Mouse (Mus musculus) erythroblast, adult 5-6 weeks (primary cell): Measurements from ENCODE around the gene Clybl. TPM values are rescaled to one million over a fixed set of nuclear protein-coding genes. Genes with fewer than 3 reads are reported as not detected.

Source experiments
- ATAC-seq: replicated peaks from 2 replicates; pipeline ENCODE4 v1.8.0; 2016; ENCODE audit warnings: moderate number of reproducible peaks, mild to moderate bottlenecking, moderate TSS enrichment, inconsistent platforms; ENCODE audit not compliant: poor library complexity, low FRiP score, severe bottlenecking
- total RNA-seq, 2 experiments: library from RNA; stranded (forward) in 1 of 2; stranded (reverse) in 1 of 2; fragments of 150-400 nt in 1 of 2; fragments of 200-764, 138-1000 nt in 1 of 2; gene quantifications; 2 replicates each; pipeline versions ENCODE4 v1.2.3 to v1.2.4; 2015 to 2017; ENCODE audit warnings: low replicate concordance in 2 of 2

Clybl gene
- total RNA-seq, 2 experiments from 2014 or later, result 2.6 to 24.4 TPM

DNA sequence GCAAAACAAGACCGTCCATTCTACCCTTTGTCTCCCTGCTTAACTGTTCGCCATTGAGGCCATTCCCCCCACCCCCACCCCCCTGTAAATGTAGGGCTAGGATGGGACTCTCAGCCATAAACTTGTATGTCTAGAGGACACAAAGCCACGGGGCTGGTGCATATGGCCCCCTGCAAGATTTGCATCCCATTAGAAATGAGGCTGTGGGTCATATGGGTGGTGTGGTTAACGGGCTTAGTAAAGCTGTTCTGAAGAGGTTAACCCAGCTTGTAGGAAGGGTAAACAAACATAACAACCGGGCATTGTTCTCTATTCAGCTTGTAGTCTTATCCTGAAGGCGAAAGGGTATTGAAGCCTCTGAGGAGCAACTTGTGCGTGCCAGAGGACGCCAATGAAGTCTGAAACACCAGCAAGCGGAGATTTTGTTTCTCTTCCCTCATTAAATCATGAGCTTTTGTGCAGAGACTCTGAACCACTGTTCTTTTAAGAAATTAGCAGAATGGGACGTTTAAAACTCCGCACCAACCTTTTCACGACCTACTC, 221.3 kb downstream of the Clybl start:
- no peak for ATAC-seq

DNA sequence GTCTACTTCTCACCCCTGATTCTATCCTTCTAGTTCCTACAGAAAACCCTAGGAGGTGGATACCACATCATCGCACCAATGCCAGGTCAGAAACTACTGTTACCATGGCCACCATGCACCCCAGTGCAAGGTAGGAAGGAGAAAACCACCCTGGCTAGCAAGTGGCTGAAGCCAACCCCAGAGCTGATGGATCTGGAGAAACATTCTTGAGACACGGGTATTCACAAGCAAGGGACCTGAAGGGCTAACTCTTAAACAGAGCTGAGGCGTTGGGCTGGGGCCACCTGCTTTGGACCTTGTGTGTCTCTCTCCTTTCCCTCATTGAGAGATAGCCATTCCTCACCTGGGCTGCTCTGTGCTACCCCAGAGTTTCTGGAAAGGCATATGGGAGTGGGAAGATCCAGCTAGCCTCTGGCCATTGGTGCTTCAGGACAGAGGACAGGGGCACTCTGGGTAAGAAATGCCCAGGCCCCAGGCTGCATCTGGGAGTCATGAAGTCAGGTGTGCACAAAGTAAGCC, 222.0 kb downstream of the Clybl start:
- ATAC-seq, result no peak

GRCm38 (mm10) chr14:122404596-122405154, 223.2 kb downstream of the Clybl start:
- no peak for ATAC-seq

DNA sequence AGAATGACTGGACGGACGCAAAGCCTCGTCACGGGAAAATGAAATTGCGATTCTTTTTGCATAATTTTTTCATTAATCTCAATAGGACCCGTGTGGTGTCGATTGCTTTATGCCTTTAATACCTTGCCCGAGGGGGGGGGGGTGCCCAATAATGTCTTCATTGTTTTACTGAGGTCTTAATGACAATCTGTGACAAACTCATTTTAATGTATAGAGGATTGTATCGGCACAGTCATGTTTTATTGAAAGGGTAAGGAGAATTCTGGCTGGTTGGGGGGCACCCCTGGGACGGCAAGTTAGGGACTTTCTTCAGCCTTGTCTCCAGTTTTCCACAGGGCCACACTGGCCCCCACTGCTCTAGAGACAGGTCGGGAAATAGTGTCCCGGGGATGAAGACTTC, 223.7 kb downstream of the Clybl start:
- ATAC-seq, result no peak

DNA sequence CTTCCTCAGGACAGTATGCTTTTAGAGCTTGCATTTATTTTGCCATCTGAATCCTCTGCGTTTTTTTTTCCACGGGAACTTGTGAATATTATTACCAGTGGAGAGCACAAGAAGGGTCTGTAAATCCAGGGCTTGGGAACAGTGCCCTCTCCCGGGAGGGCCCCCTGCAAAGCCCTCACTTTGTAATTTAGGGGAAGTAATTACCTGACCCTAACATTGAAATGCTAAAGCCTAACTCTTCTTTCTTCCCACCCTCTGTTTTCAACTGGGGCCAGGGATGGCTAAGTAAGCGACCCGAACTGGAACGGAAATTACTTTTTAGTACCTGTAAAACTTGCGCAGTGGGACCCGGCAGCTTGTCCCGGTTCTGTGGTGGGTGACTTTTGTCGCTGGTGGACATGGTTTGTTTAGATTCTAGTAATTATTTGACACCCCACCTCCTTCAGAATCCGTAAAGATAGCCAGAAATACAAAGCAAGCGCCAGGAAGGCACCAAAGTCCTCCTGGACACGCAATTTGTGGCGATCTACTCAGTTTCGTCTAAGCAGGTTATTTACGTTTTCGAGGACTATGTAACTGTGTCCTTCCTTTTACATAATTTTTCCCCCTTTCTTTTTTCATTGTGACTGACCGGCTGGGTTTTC, 224.5 kb downstream of the Clybl start:
- no peak for ATAC-seq

- no peak for ATAC-seq
These were observed 225.2 kb downstream of the Clybl start for GRCm38 (mm10) chr14:122406541-122407219.

DNA sequence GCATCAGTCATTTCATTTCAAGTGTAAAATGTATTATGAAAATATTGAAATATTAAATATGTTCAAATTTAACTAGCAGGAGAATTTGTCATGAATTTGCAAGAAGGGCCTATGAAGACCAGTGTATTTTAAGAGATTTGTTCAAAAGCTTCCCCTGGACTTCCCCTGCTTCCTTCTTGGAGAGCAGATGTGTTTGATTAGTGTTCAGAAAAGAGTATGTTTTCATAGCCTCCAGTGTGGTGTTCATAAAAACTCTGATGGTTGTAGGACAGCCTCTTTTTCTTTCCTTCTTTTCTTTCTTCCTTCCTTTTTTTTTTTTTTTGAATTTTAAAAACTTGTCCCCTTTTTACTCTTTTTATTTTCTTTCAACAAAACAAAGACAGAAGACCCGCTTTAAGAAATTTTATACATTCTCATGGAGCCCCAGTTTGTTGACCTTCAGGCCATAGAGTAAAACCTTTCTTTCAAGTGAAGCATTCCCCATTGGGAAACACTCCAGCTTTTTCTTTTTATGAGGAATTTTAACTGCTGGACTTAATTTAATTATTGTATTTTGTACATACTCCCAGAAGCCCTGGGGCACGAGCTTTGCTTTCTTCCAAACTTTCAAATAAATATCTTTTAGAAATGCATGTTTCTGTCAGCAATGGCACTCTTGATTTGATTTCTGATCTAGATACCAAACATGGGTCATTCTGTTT, 231.5 kb downstream of the Clybl start:
- no peak for ATAC-seq

DNA sequence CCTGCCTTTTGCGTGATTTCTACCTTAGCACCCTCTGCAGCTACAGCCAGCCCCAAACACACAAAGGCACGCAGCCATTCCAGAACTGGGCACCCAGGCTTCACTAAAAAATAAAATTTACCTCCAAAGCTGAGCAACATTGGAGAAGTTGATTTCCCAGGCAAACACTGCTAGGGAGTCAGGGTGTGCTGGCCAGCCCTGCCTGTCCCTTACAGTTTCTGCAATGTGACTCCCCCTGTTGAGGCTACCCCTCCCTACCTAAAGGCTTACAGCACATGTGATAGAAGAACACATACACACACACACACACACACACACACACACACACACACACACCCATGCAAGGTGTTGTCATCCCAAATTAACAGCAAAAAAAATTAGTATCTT, 232.0 kb downstream of the Clybl start:
- no peak for ATAC-seq

- no peak for ATAC-seq
These were observed 233.3 kb downstream of the Clybl start for GRCm38 (mm10) chr14:122414786-122415185.

DNA sequence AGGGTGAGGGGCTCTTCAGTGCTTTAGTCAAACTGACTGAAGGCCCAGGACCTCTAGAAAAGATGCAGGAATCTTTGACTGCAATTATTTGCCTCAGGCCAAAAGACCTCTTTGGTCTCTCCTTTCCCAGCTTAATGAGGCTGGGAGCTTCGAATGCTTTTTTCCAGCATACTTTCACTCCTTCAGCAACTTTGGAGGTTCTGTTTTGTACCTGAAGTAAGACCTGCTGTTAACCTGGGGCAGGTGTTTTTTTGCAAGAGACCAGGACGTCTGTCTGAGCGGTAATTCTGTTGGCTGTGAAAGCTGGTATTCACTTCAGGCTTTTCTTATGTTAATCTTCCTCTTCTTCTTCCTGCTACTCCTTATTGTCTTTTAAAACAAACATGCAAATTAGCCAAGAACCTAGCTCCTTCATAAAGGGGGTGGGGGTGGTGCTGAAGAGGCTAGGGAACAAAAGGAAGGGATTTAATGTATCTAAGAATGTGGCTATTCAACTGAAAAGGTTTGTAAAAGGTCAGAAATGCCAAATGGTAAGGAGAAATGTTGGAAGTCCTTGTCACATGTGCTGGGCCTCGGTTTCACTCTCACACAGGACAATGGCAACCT, 234.8 kb downstream of the Clybl start:
- no peak for ATAC-seq

DNA sequence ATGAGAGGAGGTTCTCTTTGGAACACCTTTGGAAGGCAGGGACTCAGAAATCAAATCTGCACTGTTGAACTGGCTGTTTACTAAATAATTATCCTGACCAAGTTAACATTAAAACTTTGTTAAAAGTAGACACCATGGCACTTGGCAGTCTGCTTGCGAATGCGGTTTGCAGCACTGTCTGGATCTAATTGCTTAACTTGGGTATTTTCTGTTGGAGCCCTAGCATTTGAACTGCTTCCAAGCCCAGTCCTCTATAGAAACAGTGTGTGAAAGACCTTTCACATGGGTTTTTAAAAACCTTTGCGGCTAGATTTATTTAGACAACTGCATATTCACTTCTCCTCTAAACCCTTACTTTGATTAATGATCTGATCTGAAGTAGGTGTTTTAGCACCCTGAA, 242.9 kb downstream of the Clybl start:
- ATAC-seq, result no peak

GRCm38 (mm10) chr14:122426529-122427203, 245.2 kb downstream of the Clybl start:
- ATAC-seq, result no peak

- ATAC-seq, result no peak
These were observed 245.7 kb downstream of the Clybl start for GRCm38 (mm10) chr14:122427204-122427560.

DNA sequence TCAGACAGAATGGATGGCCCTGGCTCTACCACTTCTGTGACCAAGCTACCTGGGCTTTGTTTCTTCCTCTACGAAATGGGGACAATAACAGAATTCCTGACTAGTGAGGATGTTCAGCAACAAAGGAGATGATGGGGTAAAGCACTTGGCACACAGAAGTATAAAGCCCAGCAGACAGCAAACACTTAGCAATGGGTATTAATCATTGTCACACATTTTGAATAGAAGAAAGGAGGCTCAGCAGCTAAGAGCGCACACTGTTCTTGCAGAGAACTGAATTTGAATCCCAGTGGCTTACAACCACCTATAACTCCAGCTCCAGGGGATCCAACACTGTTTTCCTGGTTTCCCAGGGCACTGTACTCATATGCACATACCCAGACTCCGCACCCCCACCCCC, 246.2 kb downstream of the Clybl start:
- ATAC-seq, result no peak

GRCm38 (mm10) chr14:122432558-122432957, 251.1 kb downstream of the Clybl start:
- no peak for ATAC-seq

- ATAC-seq, result no peak
These were observed 252.5 kb downstream of the Clybl start for GRCm38 (mm10) chr14:122434039-122434438.

DNA sequence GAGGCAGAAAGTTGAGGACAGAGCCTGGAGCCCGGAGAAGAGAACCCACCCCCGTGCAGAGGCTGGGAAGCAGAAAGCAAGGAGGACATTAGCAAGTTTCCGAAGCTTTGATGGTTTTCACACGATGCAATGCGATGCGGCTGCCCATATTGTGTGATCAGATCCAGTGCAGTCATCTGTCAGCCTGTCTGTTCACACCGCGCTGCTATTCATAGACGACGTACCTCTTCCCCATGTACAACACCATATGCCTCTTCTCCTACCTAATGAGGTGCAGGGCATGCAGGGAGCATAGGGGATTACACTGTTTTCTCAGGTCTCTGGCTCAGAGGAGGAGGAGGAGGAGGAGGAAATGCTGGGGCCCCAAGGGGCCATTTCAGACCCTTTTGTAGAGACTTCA, 255.3 kb downstream of the Clybl start:
- no peak for ATAC-seq

- no peak for ATAC-seq
These were observed 268.3 kb downstream of the Clybl start for GRCm38 (mm10) chr14:122449601-122450495.
